Mouse (Mus musculus): ENCODE data around the gene Dapp1.

DNA sequence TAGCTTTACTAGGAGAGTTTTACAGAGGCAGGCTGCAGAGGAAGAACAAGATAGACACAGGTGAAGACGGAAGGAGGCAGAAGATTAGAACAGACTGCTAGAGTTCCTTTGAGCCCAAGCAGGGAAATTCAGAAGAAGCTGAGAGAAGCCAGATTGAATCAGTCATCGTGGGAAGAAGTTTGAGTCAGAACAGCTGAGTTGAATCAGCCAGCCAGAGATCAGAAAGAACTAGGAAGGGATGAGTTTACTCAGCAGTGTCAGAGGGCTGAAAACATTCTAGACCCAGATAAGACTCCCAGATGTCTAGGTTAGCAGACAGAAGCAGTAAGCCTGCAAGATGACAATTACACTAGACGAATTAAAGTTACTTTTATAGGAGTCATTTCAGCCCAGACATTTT is 47.4 kb downstream of the Dapp1 start:
- TF ChIP-seq CTCF (IDR thresholded peaks at IDR 0.05; ENCODE audit: low read depth, low read length) (no peak), POLR2A (IDR thresholded peaks at IDR 0.05; ENCODE audit: insufficient read depth, low read length) (no peak)

Measured in ES-Bruce4 (cell line).